Comparison of ENCODE assay signal across 11 mouse cellular contexts in the genomic region with DNA sequence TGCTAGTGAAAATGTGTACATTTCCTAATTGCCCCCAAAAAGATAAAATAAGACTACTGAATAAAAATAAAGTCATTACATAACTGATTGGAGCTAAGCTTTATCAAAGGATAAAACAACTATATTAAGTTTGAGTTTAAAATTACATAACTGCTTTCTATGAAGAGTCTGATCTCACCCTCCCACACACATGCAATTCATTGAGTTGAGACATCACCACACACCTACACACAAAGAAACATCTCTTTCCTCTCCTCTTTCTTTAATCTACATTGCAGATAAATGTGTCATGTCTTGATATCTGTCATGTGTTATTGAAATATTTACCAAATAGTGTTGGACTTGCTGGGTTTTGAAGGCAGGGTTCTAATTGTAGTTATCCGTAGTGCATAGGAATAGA.
"Had no signal": no experiment of that assay in that cellular context is flagged by ENCODE, and none has a peak within 500 bp of the region (broad histone marks: within the 10 kb centered on the region; RNA-seq: fewer than 3 reads in every experiment).

No protein-coding gene starts in this region.

- DNase-seq: kidney, adult 2 months; kidney, postnatal 25 days; liver, embryonic 13.5 days; lung, adult 2 months; lung, postnatal 14 days; lung, postnatal 4 days; midbrain, embryonic 14.5 days; spleen, adult 18-20 months; thymus, adult 18-20 months; thymus, postnatal 36 days had no signal

- ATAC-seq: intestine, postnatal 0 days had no signal
